Mouse (Mus musculus) cerebellum, adult 9-10 months (tissue): ENCODE results near the gene Lamtor2.

Experiments used
- DNase-seq: peaks from one replicate; pipeline ENCODE4 v3.0.0; 2022

Lamtor2 gene

DNA sequence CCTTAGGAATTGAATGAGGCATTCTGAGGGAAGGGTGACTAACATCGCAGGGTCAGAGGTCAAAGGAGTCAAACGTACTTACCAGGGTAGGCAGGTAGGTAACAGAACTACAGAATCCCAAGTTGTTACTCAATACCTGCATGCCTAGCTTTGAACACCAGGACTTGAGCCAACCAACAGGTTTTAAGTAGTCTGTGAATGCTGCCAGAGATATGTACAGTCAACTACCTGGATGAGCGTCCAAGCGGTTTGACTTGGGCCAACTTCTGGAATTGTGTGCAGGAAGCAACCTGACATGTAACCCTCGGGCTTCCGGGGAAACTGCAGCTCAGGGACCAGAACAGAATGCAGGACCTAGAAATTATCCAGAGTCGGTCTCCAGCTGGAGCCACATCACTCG, 29.8 kb downstream of the Lamtor2 start:
- DNase-seq, result no peak

DNA sequence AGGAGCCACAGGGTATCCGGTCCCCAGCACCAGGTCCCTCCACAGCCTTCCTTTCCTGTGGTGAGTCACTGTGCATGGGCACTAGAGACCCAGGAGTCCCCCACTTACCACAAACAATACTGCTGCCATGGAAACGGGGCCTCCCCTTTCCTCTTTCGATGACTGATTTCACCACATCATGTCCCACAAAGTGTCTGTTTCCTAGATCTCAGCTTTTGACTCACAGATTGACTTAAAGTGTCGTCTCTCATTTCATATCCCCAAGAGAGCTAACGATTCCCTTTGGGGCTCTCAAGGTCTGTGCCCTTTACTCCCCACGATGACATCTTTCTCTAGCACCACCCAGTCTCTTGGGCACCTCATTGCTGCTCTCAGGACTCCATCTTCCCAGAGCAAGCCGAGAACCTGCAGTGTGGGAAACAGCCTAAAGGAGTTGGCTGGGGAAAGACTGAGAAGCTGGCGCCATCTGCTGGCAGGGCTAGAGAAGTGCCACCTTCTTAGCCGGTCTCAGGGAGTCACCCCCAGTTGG, 31.0 kb downstream of the Lamtor2 start:
- DNase-seq, result no peak

DNA sequence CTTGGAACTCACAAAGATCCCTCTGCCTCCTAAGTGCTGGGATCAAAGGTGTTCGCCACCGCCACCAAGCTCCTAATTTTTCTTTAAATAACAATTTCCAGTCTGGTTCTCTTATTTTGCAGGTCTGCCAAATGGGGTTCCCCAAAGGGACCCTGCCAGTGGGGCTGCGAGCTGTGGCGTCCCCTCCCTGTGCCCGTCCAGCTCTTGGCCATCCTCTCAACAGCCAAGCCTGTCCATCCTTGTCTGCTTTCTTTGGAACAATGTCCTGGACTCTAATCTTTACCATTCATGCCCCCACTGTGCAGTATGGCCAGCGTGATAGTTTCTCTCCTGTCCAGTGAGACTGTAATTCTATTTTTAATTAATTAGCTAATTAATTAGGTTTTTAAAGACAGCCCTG, 31.7 kb downstream of the Lamtor2 start:
- no peak for DNase-seq

DNA sequence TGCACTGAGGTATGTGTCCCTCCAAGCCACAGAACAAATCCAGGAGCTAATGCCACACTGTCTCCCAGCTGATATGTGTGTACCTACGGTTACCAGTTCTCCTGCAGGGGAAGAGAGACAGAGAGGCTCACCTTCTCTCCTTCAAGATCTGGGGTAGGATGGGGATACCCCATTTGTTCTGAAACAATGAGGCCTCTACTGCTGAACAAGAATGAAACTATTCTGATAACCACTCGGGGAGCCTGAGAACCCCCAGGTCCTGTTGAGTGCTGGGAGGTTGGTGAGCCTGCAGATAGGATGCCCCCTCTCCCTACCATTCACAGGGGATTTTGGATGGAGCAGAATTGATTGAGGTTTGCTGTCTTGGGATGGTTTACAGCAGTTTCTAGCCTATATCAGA, 32.8 kb downstream of the Lamtor2 start:
- DNase-seq, result no peak

DNA sequence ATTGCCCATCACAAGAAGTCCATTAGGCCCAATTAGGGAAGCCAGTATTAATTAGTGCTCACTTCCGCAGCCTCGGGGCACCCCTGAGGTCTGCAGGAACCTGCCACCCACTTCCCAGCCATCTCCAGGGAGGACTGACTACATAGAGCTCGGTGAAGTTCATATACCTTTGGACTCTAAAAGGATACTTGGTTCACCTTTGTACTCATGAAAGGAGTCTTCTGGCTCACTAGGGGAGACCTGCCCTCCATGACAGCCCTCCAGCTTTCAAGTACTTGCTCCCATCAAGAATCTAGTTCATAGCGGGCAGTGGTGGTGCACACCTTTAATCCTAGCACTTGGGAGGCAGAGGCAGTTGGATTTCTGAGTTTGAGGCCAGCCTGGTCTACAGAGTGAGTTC, 34.5 kb downstream of the Lamtor2 start:
- no peak for DNase-seq

DNA sequence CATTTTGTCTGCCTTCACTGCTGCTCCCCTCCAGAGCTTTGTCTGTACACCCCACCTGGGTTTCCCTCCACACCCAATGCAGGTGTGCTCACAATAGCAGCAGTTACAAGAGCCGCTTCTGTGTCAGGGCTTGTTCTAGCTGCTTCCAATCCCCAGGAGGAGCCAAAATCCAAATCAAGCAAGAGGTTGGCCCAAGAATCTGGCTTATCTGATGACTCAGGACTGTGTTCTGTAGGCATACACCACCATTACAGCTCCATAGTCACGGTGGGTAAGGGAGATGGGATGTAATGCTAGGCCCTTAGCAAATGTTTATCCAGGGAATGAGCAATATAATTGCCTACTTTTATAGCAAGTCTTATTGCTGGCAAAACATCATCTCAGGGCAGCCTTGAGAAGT, 36.5 kb downstream of the Lamtor2 start:
- DNase-seq, result no peak

DNA sequence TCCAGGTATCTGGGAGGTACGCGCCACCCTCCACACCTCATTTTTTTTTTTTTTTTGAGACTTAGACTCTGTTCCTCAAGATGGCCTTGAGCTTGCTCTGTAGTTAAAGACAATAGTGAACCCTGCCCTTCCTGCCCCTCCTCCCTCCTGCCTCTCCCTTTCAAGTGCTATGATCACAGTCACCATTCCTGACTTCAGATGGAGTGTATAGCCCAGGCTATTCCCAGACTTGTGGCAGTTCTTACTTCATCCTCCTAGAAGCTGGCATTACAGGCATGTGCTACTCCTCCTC, 37.8 kb downstream of the Lamtor2 start:
- no peak for DNase-seq

DNA sequence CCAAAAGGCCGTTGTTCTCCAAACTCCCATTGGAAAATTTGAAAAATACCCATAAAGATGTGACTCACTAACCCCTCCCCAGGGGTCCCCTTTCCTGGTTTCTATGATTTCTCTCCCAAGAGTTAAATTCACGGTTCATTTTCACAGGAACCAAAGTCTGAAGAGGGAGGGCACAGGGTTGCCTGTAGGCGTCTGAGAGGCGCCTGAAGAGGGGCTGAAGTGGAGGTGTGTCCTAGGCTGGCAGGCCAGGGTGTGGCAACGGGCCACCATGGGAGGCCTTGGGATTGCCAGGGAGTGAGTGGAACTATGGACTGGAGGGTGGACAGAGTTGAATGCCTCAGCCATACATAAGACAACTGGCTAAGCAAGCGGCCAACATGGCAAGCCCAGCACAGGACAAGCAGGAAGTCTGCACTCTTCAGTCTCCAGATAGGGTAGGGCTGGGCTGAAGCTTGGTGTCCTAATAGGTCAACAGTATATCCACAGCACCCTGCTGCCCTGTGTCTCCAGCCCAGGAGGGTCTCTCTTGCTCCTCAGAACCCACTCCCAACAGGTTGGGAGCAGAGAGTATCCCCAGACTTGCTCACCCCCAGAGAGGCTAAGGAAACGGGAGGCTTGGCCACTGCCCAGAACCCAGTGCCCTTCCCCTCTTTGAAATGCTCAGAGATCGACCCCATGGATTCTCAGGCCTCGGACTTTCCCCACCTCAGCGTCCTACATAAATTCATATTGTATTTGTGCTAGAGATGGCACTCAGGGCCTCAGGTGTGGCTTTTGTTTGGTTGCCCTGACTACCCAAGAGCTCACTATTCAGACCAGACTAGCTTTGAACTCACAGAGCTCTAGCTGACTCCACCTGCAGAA, 38.4 kb downstream of the Lamtor2 start:
- DNase-seq, result no peak

DNA sequence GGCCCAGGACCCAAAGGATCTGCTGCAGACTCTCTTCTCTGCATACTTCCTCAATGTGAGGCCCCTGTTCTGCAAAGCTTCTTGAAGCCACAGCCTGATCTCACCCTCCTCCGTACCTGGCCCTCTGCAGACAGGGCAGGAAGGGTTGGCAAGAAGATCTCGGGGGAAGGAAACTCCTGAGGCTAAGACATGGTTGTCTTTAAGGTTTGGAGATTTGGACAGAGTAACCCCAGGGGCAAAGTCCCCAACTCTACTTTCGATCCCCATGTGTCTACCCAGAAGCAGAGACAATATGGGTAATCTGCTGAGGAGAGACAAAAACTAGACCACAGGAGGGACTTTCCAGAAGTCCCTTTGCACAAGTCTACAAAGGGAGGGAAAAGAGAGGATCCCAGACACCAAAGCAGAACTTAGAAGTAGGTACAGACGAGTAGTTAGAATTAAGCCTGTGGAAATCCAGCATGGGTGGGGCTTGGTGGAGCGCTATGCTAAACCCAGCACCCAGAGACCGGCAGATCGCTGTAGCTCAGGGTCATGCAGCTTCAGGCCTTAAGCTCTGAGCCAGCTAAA, 39.2 kb downstream of the Lamtor2 start:
- DNase-seq, result no peak

DNA sequence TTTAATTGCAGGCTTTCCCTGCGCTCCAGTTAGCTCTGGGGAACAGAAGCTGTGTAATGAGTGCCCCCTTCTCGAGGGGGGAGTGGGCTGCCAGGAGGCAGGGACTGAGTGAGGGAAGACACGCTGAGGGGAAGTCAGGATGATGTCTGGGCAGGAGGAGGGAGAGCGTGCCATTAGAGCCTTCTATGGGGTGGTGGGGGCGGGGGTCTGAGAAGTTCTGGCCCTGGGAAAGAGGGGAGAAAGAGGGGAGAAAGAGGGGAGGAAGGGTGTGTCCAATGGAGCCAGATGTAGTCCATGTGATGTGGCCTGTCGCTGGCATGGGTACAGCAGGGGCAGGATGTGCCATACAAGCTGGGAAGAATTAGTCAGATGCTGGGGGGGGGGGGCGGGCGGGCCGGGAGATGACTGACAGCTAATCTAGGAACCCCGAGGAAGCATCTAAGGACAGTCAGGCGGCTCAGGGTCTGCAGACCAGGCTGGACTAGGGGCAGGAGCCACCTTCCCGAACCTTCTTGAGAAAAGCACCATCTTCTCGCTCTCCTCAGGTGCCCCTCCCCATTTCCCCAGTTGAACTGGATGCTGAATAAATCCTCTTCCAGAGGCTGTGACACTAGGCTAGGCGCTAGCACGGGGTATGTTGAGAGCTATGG, 39.9 kb downstream of the Lamtor2 start:
- no peak for DNase-seq

DNA sequence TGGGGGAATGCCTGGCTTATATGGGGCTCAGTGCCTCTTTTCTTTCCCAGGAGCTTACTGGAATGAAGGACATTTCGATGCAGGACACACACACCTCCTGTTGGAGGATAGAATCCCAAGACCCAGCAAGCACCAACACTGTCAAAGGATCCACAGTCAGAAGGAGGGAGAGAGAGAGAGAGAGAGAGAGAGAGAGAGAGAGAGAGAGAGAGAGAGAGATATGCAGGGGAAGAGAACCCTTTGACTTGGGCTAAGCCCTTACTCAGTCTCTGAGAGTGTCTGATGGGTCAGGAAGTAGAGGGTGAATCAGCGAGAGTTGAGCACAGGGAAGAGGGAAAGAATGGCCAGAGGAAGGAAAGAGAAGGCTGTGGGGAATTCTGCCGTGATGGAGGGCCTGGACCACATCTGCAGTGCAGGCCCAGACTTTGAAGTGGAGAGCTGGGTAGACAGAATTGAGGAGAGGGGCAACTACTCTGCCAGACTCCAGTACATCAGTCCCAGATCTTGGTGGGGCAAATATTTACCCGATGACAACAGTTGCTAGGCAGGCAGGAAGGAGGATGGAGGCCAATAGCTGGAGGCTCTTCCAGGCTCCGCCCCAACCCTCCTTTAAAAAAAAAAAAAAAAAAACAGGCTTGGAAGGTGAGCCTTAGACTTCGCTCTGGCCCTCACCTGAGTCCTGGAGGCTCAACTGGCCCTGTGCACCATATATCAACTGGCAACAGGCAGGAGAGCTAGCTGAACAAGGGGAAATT, 40.6 kb downstream of the Lamtor2 start:
- no peak for DNase-seq

DNA sequence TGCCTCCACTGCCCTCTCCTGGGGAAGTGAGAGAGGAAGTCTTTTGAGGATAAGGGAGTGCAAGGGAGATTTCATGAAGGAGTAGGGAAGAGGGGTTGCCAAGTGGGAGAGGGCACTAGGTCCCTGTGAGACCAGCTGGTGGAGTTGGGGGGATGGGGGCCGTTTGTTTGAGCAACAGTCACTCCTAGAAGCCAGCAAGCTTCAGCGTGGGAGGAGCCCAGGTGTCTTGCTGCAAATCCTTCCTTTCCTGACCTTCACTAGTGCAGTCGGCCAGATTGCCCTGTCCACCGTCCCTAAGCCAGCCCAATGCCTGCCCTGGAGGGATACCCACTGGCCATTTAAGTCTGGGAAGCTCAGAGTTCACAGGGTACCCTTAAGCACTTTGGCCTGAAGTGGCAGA, 41.3 kb downstream of the Lamtor2 start:
- DNase-seq, result no peak

DNA sequence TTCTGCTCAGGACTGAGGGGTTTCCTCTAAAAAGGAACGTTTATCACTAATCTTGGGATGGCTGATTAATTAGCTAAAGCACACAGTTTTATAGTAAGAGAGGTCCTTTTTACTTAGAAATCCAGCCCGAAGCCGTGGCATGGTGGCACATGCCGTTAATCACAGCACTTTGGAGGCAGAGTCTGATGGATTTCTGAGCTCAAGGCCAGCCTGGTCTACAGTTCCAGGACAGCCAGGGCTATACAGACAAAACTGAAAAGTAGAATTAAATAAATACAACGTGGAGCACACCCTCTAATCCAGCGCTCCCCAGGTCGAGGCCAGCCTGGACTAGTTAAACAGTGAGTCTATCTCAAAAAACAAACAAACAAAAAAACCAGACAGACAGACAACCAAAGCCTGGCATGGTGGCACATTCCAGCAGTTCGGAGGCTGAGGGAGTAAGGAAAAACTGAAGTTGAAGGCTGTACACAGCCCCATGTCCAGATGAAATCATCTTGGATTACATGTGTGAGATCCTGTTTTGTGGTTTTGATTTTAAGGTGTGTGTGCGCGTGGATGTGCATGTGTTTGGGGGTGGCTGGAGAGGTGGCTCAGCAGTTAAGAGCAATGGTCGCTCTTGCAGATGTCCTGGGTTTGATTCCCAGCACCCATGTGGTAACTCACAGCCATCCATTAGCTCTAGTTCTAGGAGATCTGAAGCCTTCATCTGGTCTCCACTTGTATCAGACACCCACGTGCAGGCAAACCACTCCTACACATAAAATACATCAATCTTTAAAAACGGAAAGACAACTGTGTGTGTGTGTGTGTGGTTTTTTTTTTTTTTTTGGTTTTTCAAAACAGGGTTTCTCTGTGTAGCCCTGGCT, 42.2 kb downstream of the Lamtor2 start:
- DNase-seq, result no peak

DNA sequence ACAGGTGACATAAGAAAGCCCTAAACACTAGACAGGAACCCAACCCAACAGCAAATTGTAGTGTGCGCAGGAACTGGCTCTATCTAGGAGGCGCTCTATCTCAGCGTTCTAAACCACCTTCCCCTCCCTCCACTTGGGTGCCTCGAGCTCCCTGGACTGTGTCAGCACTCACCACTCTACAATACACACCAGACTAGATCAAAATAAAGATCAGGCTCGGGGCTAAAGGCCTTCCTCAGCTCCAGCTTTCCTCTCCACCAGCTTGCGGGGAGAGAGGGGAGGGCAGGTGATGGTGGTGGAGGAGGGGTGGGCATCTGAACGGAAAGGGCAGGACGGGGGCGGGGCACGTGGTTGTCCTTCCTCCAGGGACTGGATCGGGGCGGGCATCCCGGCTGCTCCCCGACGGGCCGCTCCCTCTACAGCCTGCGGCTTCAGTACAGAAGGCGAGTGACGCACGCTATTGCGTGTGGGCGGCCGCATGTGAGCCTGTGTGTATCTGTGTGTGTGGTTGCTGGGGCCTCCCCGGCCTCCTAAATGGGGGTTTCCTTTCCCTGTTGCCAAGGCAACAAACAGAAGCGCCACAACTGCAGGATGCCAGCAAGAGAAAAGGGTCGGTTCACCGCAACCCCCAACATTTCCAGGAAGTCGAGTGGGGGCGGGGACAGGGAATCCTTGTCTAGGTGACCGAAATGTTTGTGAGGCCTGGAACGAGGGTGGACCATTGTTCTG, 43.0 kb downstream of the Lamtor2 start, which contains the start of gene Lmna:
Lmna (minus strand) TSS at position 265 of the 729 bp plus-strand sequence.
- peak; percentile 92 for DNase-seq

DNA sequence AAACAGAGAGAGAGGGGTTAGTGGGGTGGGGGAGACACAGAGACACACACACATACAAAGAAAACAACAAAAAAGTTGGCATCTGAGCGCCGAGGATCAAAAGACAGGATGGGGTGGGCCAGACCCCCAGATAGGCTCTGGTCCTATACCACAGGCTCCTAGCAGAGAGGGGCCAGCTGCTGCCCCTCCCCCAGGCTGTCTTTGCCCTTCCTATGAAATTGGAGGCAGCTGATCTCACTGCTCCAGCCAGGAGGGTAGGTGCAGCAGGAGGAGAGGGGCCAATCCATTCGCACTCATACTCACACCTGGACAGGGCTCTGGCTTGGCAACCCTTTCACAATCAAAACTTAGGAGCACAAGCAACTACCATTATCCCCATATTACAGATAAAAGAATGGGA, 43.6 kb downstream of the Lamtor2 start:
- no peak for DNase-seq

DNA sequence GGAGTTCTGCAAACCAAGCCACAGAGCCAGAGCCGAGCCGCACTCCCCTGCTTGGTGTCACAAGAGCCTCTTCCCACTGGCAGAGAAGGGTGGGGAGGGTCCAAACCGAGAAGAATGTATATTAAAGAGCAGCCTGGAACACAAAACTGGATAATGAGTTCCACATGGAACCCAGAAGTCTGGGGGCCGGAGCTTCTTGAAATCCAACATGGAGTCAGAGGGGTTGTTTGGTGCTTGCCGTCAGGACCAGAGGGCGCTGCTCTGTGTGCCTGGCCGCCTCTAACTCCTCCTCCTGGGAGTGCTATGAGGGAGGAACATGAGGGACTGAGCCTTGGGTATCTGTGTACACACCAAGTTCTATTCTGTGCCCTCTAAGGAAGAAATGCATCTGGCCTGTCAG, 47.1 kb downstream of the Lamtor2 start:
- no peak for DNase-seq

DNA sequence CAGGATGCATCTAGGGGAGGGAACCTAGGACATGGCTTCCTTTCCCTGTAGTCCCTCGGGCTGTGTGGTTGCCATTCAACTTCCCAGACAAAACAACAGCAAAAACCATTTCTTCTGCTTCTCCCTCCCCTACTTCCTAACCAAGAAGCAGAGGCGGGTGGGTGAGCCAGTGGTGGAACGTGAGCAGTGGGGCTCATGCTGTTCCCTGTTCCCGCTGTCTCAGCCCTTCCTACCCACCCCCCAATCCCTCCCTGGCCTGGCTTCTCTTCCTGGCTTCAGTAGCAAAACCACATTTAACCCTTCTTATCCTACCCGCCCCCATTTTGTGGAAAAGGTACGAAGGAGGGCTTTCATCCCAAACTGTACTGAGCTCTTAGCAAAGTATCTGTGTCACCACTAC, 47.8 kb downstream of the Lamtor2 start:
- no peak for DNase-seq

DNA sequence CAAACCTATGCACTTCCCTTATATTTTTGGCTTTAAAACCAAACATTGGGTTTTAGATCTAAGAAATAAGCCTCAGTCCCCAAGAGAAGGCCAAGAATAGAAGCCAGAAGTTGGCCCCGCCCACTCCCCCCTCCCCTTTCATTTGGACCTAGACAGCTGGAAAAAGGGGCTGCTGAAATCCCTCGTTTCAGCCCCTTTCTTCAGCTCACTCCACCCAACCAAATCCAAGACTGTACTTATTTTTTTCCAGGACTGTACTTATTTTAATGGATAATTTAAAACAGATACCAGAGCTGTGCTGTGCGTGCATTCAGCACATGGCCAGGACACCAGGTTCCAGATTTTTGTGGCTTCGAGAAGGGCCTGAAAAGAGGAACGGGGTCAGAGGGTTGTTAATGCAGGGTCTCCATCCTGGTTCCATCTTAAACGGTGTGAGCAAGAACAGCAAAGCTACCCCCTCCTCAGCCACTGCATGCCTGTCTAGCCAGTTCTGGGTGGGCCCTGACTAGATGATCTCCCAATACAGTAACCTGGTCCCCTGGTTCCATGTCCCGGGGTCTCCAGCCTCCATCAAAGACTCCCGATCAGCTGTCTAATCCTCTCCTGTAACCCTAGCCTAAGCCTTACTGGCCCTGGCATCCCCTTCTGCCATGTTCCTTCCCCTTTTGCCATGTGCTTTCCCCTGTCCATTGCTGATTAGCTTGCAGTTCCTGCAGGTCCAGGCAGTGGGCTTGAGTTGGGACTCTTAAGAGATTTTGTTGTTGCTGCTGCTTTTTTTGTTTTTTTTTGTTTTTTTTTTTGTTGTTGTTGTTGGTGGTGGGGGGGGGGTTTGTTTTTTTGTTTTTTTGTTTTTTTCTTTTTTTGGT, 48.8 kb downstream of the Lamtor2 start:
- DNase-seq, result no peak

DNA sequence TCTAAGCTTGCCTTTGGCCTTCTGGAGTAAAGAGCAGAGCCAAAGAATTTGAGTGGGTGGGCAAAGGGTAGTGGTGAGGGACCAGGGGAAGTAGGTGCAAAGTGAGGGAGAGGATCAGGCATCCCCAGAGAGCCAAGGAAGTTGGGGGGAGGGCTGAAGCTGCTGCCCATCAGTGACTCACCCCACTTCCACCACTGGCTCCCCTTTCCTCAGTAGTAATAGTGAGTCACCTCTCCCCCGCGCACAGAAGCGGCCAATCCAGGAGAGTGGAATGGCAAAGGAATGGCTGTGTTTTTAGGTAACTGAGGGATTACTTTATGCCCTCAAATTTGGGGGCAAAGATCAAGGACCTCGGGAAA, 49.4 kb downstream of the Lamtor2 start:
- no peak for DNase-seq

DNA sequence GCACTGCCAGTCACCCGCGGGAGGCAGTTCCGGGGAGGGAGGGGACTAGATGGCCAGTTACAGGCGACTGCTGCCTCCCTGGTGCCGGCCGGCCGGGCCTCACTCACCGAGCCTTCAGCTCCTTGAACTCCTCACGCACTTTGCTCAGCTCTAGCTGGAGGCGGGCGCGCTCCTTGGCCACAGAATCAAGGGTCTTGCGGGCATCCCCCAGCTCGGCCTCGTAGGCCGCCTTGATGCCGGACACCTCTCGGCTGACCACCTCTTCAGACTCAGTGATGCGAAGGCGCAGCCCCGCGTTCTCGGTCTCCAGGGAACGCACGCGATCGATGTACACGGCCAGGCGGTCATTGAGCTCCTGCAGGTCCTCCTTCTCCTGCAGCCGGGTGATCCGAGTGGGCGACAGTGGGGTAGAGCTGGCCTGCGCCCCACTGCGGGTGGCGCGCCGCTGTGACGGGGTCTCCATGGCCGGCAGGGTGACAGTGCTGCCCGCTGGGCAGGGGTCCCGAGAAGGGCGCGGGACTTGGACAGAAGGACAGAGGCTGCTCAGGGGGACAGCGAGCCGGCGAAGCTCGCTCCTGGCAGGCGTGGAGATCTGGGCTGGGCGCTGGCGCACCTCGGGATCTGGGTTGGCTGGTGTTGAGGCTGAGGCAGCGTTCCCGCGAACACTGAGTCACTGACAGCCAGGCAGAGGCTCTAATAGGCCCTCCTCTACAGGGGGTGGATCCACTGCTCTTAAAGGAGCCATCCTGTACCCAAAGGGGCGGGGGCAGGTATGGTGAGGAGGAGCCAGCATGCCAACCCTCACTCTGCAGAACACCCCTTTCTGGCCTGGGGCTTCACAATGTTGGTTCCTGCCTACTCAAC, 50.0 kb downstream of the Lamtor2 start:
- peak; percentile 95 for DNase-seq
